Mouse (Mus musculus) neural tube, embryonic 13.5 days (tissue): ENCODE data around the gene Tbxas1. TPM values are rescaled to one million over a fixed set of nuclear protein-coding genes. Genes with fewer than 3 reads are reported as not detected.

ENCODE experiments used
- ATAC-seq: fragments of 200-750 bp; cut with Nextera tagmentation; 2 replicates; pipeline ENCODE4 v1.8.0; 2017; ENCODE audit warnings: low read depth, mild to moderate bottlenecking, moderate TSS enrichment, moderate library complexity
- H3K27ac ChIP-seq: fragments of 300-500 bp; sonication (generic); replicated peaks from 2 replicates; pipeline ENCODE4 v1.5.1; 2015; ENCODE audit warnings: moderate library complexity, mild to moderate bottlenecking, inconsistent platforms
- H3K27me3 ChIP-seq: fragments of 300-500 bp; sonication (generic); 2 replicates; pipeline ENCODE4 v1.6.1; 2015; ENCODE audit warnings: mild to moderate bottlenecking, inconsistent platforms
- H3K36me3 ChIP-seq: fragments of 300-500 bp; sonication (generic); 2 replicates; pipeline ENCODE4 v1.6.1; 2015; ENCODE audit warnings: mild to moderate bottlenecking, inconsistent platforms
- H3K4me1 ChIP-seq: fragments of 300-500 bp; sonication (generic); replicated peaks from 2 replicates; pipeline ENCODE4 v1.6.1; 2015; ENCODE audit warnings: inconsistent platforms
- H3K4me2 ChIP-seq: fragments of 300-500 bp; sonication (generic); 2 replicates; pipeline ENCODE4 v1.6.1; 2015; ENCODE audit warnings: inconsistent platforms, mild to moderate bottlenecking, moderate library complexity
- H3K4me3 ChIP-seq: fragments of 300-500 bp; sonication (generic); 2 replicates; pipeline ENCODE4 v1.5.1; 2015; ENCODE audit warnings: mild to moderate bottlenecking, inconsistent platforms
- H3K9ac ChIP-seq: fragments of 300-500 bp; sonication (generic); 2 replicates; pipeline ENCODE4 v1.6.1; 2015; ENCODE audit warnings: moderate library complexity, mild to moderate bottlenecking, inconsistent platforms
- H3K9me3 ChIP-seq: fragments of 300-500 bp; sonication (generic); 2 replicates; pipeline ENCODE4 v1.6.1; 2016; ENCODE audit warnings: inconsistent platforms
- WGBS: fragments of 180-500 bp; shearing (Covaris S2); methylation state at CpG from one replicate; pipeline ENCODE4 v1.1.7; 2015; 5-methylcytosine and 5-hydroxymethylcytosine counted together
- polyA plus RNA-seq: library from polyadenylated mRNA; unstranded; fragments of >200 nt; fragmentation: Nextera tagmentation; extraction: Ambion mirVana; gene quantifications from 2 replicates; pipeline ENCODE4 v1.2.1, GENCODE M21; 2015

The Tbxas1 gene
- polyA plus RNA-seq, 1 experiment from 2014 or later: 2.5 TPM

- no peak overlapping the region for H3K4me2 ChIP-seq
- no peak for ATAC-seq
- H3K4me3 ChIP-seq: no peak overlapping the region
- H3K9ac ChIP-seq: no peak overlapping the region
- H3K9me3 ChIP-seq: no peaks in the 10 kb centered on the region
- no peak overlapping the region for H3K27ac ChIP-seq
- peaks cover 9% of the 10 kb centered on the region for H3K4me1 ChIP-seq
- no peaks in the 10 kb centered on the region for H3K27me3 ChIP-seq
- no peaks in the 10 kb centered on the region for H3K36me3 ChIP-seq
- WGBS: 52% methylated on average over 5 of the region's 5 CpGs
Observed at GRCm38 (mm10) chr6:39072664-39073063, 197.5 kb downstream of the Tbxas1 start.

- Histone ChIP-seq H3K9me3 (no peaks in the 10 kb centered on the region), H3K9ac (no peak overlapping the region), H3K4me2 (no peak overlapping the region), H3K27me3 (no peaks in the 10 kb centered on the region), H3K27ac (no peak overlapping the region), H3K4me1 (peaks cover 9% of the 10 kb centered on the region), H3K36me3 (no peaks in the 10 kb centered on the region), H3K4me3 (no peak overlapping the region)
- ATAC-seq: no peak
Observed at GRCm38 (mm10) chr6:39074186-39074585, 199.0 kb downstream of the Tbxas1 start.

- Histone ChIP-seq H3K27ac (no peak overlapping the region), H3K4me3 (no peak overlapping the region), H3K4me1 (peaks cover 9% of the 10 kb centered on the region), H3K9me3 (no peaks in the 10 kb centered on the region), H3K9ac (no peak overlapping the region), H3K4me2 (no peak overlapping the region), H3K27me3 (no peaks in the 10 kb centered on the region), H3K36me3 (no peaks in the 10 kb centered on the region)
- no peak for ATAC-seq
Observed at GRCm38 (mm10) chr6:39076498-39076897, 201.3 kb downstream of the Tbxas1 start.

GRCm38 (mm10) chr6:39104631-39105030, 229.4 kb downstream of the Tbxas1 start:
- WGBS: 86% methylated on average over 4 of the region's 4 CpGs
- Histone ChIP-seq H3K4me1 (no peaks in the 10 kb centered on the region), H3K9ac (no peak overlapping the region), H3K27me3 (no peaks in the 10 kb centered on the region), H3K36me3 (no peaks in the 10 kb centered on the region), H3K9me3 (no peaks in the 10 kb centered on the region), H3K4me3 (no peak overlapping the region), H3K4me2 (no peak overlapping the region), H3K27ac (no peak overlapping the region)
- no peak for ATAC-seq

- Histone ChIP-seq H3K36me3 (no peaks in the 10 kb centered on the region), H3K4me2 (no peak overlapping the region), H3K4me3 (no peak overlapping the region), H3K27me3 (no peaks in the 10 kb centered on the region), H3K9me3 (no peaks in the 10 kb centered on the region), H3K9ac (no peak overlapping the region), H3K4me1 (no peaks in the 10 kb centered on the region), H3K27ac (no peak overlapping the region)
- WGBS: 51% methylated on average over 2 of the region's 2 CpGs
- no peak for ATAC-seq
Observed at GRCm38 (mm10) chr6:39106812-39107211, 231.6 kb downstream of the Tbxas1 start.

- H3K27ac ChIP-seq: no peak overlapping the region
- ATAC-seq: no peak
- 89% methylated on average over 3 of the region's 3 CpGs for WGBS
- H3K9me3 ChIP-seq: no peaks in the 10 kb centered on the region
- H3K4me1 ChIP-seq: peaks cover 5% of the 10 kb centered on the region; the same call in 1 of the 2 replicates
- no peaks in the 10 kb centered on the region for H3K36me3 ChIP-seq
- no peak overlapping the region for H3K4me2 ChIP-seq
- no peak overlapping the region for H3K4me3 ChIP-seq
- no peak overlapping the region for H3K9ac ChIP-seq
- H3K27me3 ChIP-seq: peaks cover 23% of the 10 kb centered on the region
Observed at GRCm38 (mm10) chr6:39112701-39113100, 237.5 kb downstream of the Tbxas1 start.

- H3K4me2 ChIP-seq: no peak overlapping the region
- H3K27ac ChIP-seq: no peak overlapping the region
- H3K9me3 ChIP-seq: no peaks in the 10 kb centered on the region
- WGBS: 86% methylated on average over 3 of the region's 3 CpGs
- no peak overlapping the region for H3K9ac ChIP-seq
- peaks cover 9% of the 10 kb centered on the region; the same call in 1 of the 2 replicates for H3K4me1 ChIP-seq
- H3K27me3 ChIP-seq: peaks cover 27% of the 10 kb centered on the region
- no peak for ATAC-seq
- H3K4me3 ChIP-seq: no peak overlapping the region
- H3K36me3 ChIP-seq: no peaks in the 10 kb centered on the region
Observed at GRCm38 (mm10) chr6:39113141-39113540, 237.9 kb downstream of the Tbxas1 start.

- no peaks in the 10 kb centered on the region for H3K36me3 ChIP-seq
- no peak overlapping the region for H3K4me2 ChIP-seq
- 74% methylated on average over 1 of the region's 1 CpGs for WGBS
- peaks cover 13% of the 10 kb centered on the region; the same call in 1 of the 2 replicates for H3K4me1 ChIP-seq
- no peaks in the 10 kb centered on the region for H3K9me3 ChIP-seq
- peaks cover 41% of the 10 kb centered on the region for H3K27me3 ChIP-seq
- no peak for ATAC-seq
- no peak overlapping the region for H3K27ac ChIP-seq
- no peak overlapping the region for H3K4me3 ChIP-seq
- H3K9ac ChIP-seq: no peak overlapping the region
Observed at GRCm38 (mm10) chr6:39115438-39115837, 240.2 kb downstream of the Tbxas1 start.

- Histone ChIP-seq H3K9me3 (no peaks in the 10 kb centered on the region), H3K4me2 (peak within 1 kb of the TSS; percentile 65), H3K36me3 (no peaks in the 10 kb centered on the region), H3K4me3 (peak within 1 kb of the TSS; percentile 64), H3K4me1 (peaks cover 13% of the 10 kb centered on the region; the same call in 1 of the 2 replicates), H3K27me3 (peaks cover 45% of the 10 kb centered on the region), H3K9ac (peak within 1 kb of the TSS; percentile 73), H3K27ac (no peak within 1 kb of the TSS)
- ATAC-seq: peak; percentile 86
- WGBS: 2% methylated on average over 101 of the region's 101 CpGs
Observed at GRCm38 (mm10) chr6:39117584-39118455, 242.6 kb downstream of the Tbxas1 start, which contains the start of gene Parp12. Gene Parp12 (minus strand): TSS chr6:39118349.

- peak; percentile 52 for ATAC-seq
- Histone ChIP-seq H3K4me2 (peak overlapping the region; percentile 65), H3K9ac (peak overlapping the region; percentile 73), H3K4me1 (peaks cover 13% of the 10 kb centered on the region; the same call in 1 of the 2 replicates), H3K36me3 (no peaks in the 10 kb centered on the region), H3K9me3 (no peaks in the 10 kb centered on the region), H3K27me3 (peaks cover 45% of the 10 kb centered on the region), H3K27ac (no peak overlapping the region), H3K4me3 (peak overlapping the region; percentile 64)
- 11% methylated on average over 49 of the region's 49 CpGs for WGBS
Observed at GRCm38 (mm10) chr6:39118456-39118881, 243.3 kb downstream of the Tbxas1 start.

- Histone ChIP-seq H3K9me3 (no peaks in the 10 kb centered on the region), H3K27me3 (peaks cover 42% of the 10 kb centered on the region), H3K36me3 (no peaks in the 10 kb centered on the region), H3K27ac (no peak overlapping the region), H3K4me2 (no peak overlapping the region), H3K4me3 (no peak overlapping the region), H3K9ac (no peak overlapping the region), H3K4me1 (peaks cover 13% of the 10 kb centered on the region; the same call in 1 of the 2 replicates)
- WGBS: 69% methylated on average over 3 of the region's 3 CpGs
- no peak for ATAC-seq
Observed at GRCm38 (mm10) chr6:39120685-39121084, 245.5 kb downstream of the Tbxas1 start.

GRCm38 (mm10) chr6:39124719-39125118, 249.5 kb downstream of the Tbxas1 start:
- Histone ChIP-seq H3K36me3 (no peaks in the 10 kb centered on the region), H3K4me2 (no peak overlapping the region), H3K27ac (no peak overlapping the region), H3K9ac (no peak overlapping the region), H3K27me3 (0 out of 2 replicates have a peak, but pooled peaks cover 4% of the 10 kb centered on the region), H3K4me3 (no peak overlapping the region), H3K4me1 (no peaks in the 10 kb centered on the region), H3K9me3 (peaks cover 13% of the 10 kb centered on the region; the same call in 1 of the 2 replicates)
- no peak for ATAC-seq
